Mouse (Mus musculus) kidney, adult 2 months (tissue): Measurements from ENCODE around the gene Pemt.
A peak's percentile ranks its signal among the peaks of the same experiment; 100 is the strongest.

Experiments used
- CTCF ChIP-seq: fragments of 200-500 bp; conservative IDR thresholded peaks from 2 replicates; pipeline ENCODE4 v1.5.1; 2011; ENCODE audit warnings: low read depth, mild to moderate bottlenecking, control low read depth, low read length, moderate library complexity, mixed read lengths; ENCODE audit not compliant: insufficient read depth, insufficient read length
- POLR2A ChIP-seq: fragments of 200-500 bp; IDR thresholded peaks from one replicate; pipeline ENCODE4 v1.6.1; 2011; ENCODE audit warnings: low read depth, low read length, control low read depth

- TF ChIP-seq CTCF, result peak; percentile 72
- TF ChIP-seq POLR2A, result no peak
Measured at GRCm38 (mm10) chr11:60070599-60070998, 24.3 kb upstream of the Pemt start.
